Mouse (Mus musculus) stomach, embryonic 16.5 days (tissue): Measurements from ENCODE around the gene Lrp5. TPM values are rescaled to one million over a fixed set of nuclear protein-coding genes. Genes with fewer than 3 reads are reported as not detected.
A peak's percentile ranks its signal among the peaks of the same experiment; 100 is the strongest.

Experiments
- ATAC-seq: fragments of 200-750 bp; cut with Nextera tagmentation; 2 replicates; pipeline ENCODE4 v1.8.0; 2017; ENCODE audit warnings: moderate number of reproducible peaks, moderate TSS enrichment; ENCODE audit not compliant: insufficient read depth, low FRiP score
- H3K27ac ChIP-seq: fragments of 300-500 bp; sonication (generic); 2 replicates; pipeline ENCODE4 v1.5.1; 2014; ENCODE audit warnings: low read length
- H3K27me3 ChIP-seq: fragments of 300-500 bp; sonication (generic); 2 replicates; pipeline ENCODE4 v1.6.1; 2014; ENCODE audit warnings: low read length, control low read depth, mixed read lengths; ENCODE audit not compliant: control insufficient read depth, insufficient read depth
- H3K36me3 ChIP-seq: fragments of 300-500 bp; sonication (generic); 2 replicates; pipeline ENCODE4 v1.6.1; 2014; ENCODE audit warnings: low read length; ENCODE audit not compliant: control insufficient read depth, insufficient read depth
- H3K4me1 ChIP-seq: fragments of 300-500 bp; sonication (generic); 2 replicates; pipeline ENCODE4 v1.6.1; 2014; ENCODE audit warnings: low read length, control low read depth, mixed read lengths; ENCODE audit not compliant: control insufficient read depth, insufficient read depth
- H3K4me2 ChIP-seq: fragments of 300-500 bp; sonication (generic); 2 replicates; pipeline ENCODE4 v1.6.1; 2014; ENCODE audit warnings: low read depth, low read length, mixed read lengths
- H3K4me3 ChIP-seq: fragments of 300-500 bp; sonication (generic); replicated peaks from 2 replicates; pipeline ENCODE4 v1.5.1; 2014; ENCODE audit warnings: mild to moderate bottlenecking, low read length
- H3K9ac ChIP-seq: fragments of 300-500 bp; sonication (generic); 2 replicates; pipeline ENCODE4 v1.6.1; 2014; ENCODE audit warnings: low read length
- H3K9me3 ChIP-seq: fragments of 300-500 bp; sonication (generic); replicated peaks from 2 replicates; pipeline ENCODE4 v1.6.1; 2016; ENCODE audit warnings: low read length, control low read depth; ENCODE audit not compliant: control insufficient read depth
- WGBS: fragments of 180-500 bp; shearing (Covaris S2); extraction: QIAGEN DNeasy Blood & Tissue Kit; methylation state at CpG from one replicate; pipeline ENCODE4 v1.1.7; 2014; 5-methylcytosine and 5-hydroxymethylcytosine counted together
- polyA plus RNA-seq: library from polyadenylated mRNA; unstranded; fragments of >200 nt; fragmentation: Nextera tagmentation; extraction: Ambion mirVana; gene quantifications from 2 replicates; pipeline ENCODE4 v1.2.1, GENCODE M21; 2015

Gene Lrp5
- polyA plus RNA-seq: 5.0 and 5.5 TPM in 2 replicates

GRCm38 (mm10) chr19:3686215-3686894, at the start of gene Lrp5:
TSS of gene Lrp5 (minus strand) at chr19:3686564.
- Histone ChIP-seq H3K4me2 (peak within 1 kb of the TSS; percentile 94), H3K27ac (peak within 1 kb of the TSS; percentile 92), H3K4me1 (peaks cover 37% of the 10 kb centered on the region), H3K27me3 (no peaks in the 10 kb centered on the region), H3K4me3 (peak within 1 kb of the TSS; percentile 90), H3K9me3 (no peaks in the 10 kb centered on the region), H3K36me3 (no peaks in the 10 kb centered on the region), H3K9ac (peak within 1 kb of the TSS; percentile 98)
- under 1% methylated on average over 83 of the region's 83 CpGs for WGBS
- peak; percentile 75 for ATAC-seq

GRCm38 (mm10) chr19:3736001-3736400, 49.6 kb upstream of the Lrp5 start:
- 91% methylated on average over 3 of the region's 3 CpGs for WGBS
- Histone ChIP-seq H3K9ac (no peak overlapping the region), H3K36me3 (no peaks in the 10 kb centered on the region), H3K4me3 (no peak overlapping the region), H3K4me1 (no peaks in the 10 kb centered on the region), H3K4me2 (no peak overlapping the region), H3K9me3 (no peaks in the 10 kb centered on the region), H3K27me3 (no peaks in the 10 kb centered on the region), H3K27ac (no peak overlapping the region)
- no peak for ATAC-seq

GRCm38 (mm10) chr19:3730781-3731646, 44.6 kb upstream of the Lrp5 start:
- 77% methylated on average over 7 of the region's 7 CpGs for WGBS
- ATAC-seq: no peak
- Histone ChIP-seq H3K9me3 (no peaks in the 10 kb centered on the region), H3K4me2 (no peak overlapping the region), H3K27me3 (no peaks in the 10 kb centered on the region), H3K27ac (no peak overlapping the region), H3K36me3 (no peaks in the 10 kb centered on the region), H3K9ac (no peak overlapping the region), H3K4me1 (no peaks in the 10 kb centered on the region), H3K4me3 (no peak overlapping the region)

- WGBS: 61% methylated on average over 2 of the region's 2 CpGs
- no peaks in the 10 kb centered on the region for H3K4me1 ChIP-seq
- no peaks in the 10 kb centered on the region for H3K9me3 ChIP-seq
- no peak overlapping the region for H3K9ac ChIP-seq
- H3K4me2 ChIP-seq: no peak overlapping the region
- no peak overlapping the region for H3K27ac ChIP-seq
- no peak for ATAC-seq
- H3K4me3 ChIP-seq: no peak overlapping the region
- H3K27me3 ChIP-seq: no peaks in the 10 kb centered on the region
- H3K36me3 ChIP-seq: no peaks in the 10 kb centered on the region
These were observed 42.5 kb upstream of the Lrp5 start for GRCm38 (mm10) chr19:3728901-3729300.

GRCm38 (mm10) chr19:3724779-3725178, 38.4 kb upstream of the Lrp5 start:
- H3K4me1 ChIP-seq: no peaks in the 10 kb centered on the region
- no peak overlapping the region for H3K4me2 ChIP-seq
- no peaks in the 10 kb centered on the region for H3K36me3 ChIP-seq
- WGBS: 16% methylated on average over 1 of the region's 1 CpGs
- H3K9me3 ChIP-seq: no peaks in the 10 kb centered on the region
- no peak overlapping the region for H3K9ac ChIP-seq
- no peak overlapping the region for H3K4me3 ChIP-seq
- H3K27me3 ChIP-seq: no peaks in the 10 kb centered on the region
- ATAC-seq: no peak
- H3K27ac ChIP-seq: no peak overlapping the region

GRCm38 (mm10) chr19:3723904-3724303, 37.5 kb upstream of the Lrp5 start:
- Histone ChIP-seq H3K4me2 (no peak overlapping the region), H3K9ac (no peak overlapping the region), H3K36me3 (no peaks in the 10 kb centered on the region), H3K27ac (no peak overlapping the region), H3K4me1 (peaks cover 6% of the 10 kb centered on the region), H3K27me3 (no peaks in the 10 kb centered on the region), H3K9me3 (no peaks in the 10 kb centered on the region), H3K4me3 (no peak overlapping the region)
- WGBS: 79% methylated on average over 4 of the region's 4 CpGs
- ATAC-seq: no peak

- no peaks in the 10 kb centered on the region for H3K27me3 ChIP-seq
- no peaks in the 10 kb centered on the region for H3K9me3 ChIP-seq
- 89% methylated on average over 9 of the region's 9 CpGs for WGBS
- no peak overlapping the region for H3K9ac ChIP-seq
- peaks cover 9% of the 10 kb centered on the region for H3K4me1 ChIP-seq
- no peak for ATAC-seq
- no peaks in the 10 kb centered on the region for H3K36me3 ChIP-seq
- no peak overlapping the region for H3K4me2 ChIP-seq
- H3K4me3 ChIP-seq: no peak overlapping the region
- no peak overlapping the region for H3K27ac ChIP-seq
These were observed 36.8 kb upstream of the Lrp5 start for GRCm38 (mm10) chr19:3723170-3723569.

- H3K36me3 ChIP-seq: peaks cover 16% of the 10 kb centered on the region
- peak overlapping the region; percentile 50 for H3K4me3 ChIP-seq
- ATAC-seq: peak; percentile 80
- H3K9ac ChIP-seq: peak overlapping the region; percentile 71
- peak overlapping the region; percentile 9; the same call in 1 of the 2 replicates for H3K27ac ChIP-seq
- no peaks in the 10 kb centered on the region for H3K9me3 ChIP-seq
- WGBS: under 1% methylated on average over 27 of the region's 27 CpGs
- peaks cover 9% of the 10 kb centered on the region for H3K4me1 ChIP-seq
- no peaks in the 10 kb centered on the region for H3K27me3 ChIP-seq
- peak overlapping the region; percentile 84 for H3K4me2 ChIP-seq
These were observed 33.1 kb upstream of the Lrp5 start for GRCm38 (mm10) chr19:3719362-3719891.
